Mouse (Mus musculus): ENCODE measurements around the gene Olfr629. TPM values are rescaled to one million over a fixed set of nuclear protein-coding genes. Genes with fewer than 3 reads are reported as not detected.
"Not testable (repeated sequence)": the region's sequence is repeated elsewhere in the genome, so short reads cannot be mapped to it uniquely, and the experiment has no call there.

Gene Olfr629
- polyA plus RNA-seq (2012; ENCODE audit: insufficient read depth, insufficient read length, missing spikeins), result not detected in 2 replicates

- H3K27ac ChIP-seq (ENCODE audit: insufficient read depth, low read depth, low read length), result no peak within 1 kb of the TSS
- TF ChIP-seq POLR2A (IDR thresholded peaks at IDR 0.05; ENCODE audit: borderline replicate concordance, low read depth, low read length) (no peak), CTCF (IDR thresholded peaks at IDR 0.05; ENCODE audit: low read depth, low read length) (no peak)
- H3K4me1 ChIP-seq (ENCODE audit: control insufficient read depth, insufficient read depth, low read length), result no peaks in the 10 kb centered on the region
- no peak within 1 kb of the TSS for H3K4me3 ChIP-seq (ENCODE audit: insufficient read depth, low read length)
Measured at GRCm38 (mm10) chr7:103744843-103745242, at the start of gene Olfr629. Olfr629 (minus strand) TSS chr7:103744943.

GRCm38 (mm10) chr7:103792669-103793388, 48.1 kb upstream of the Olfr629 start:
- TF ChIP-seq POLR2A (IDR thresholded peaks at IDR 0.05; ENCODE audit: borderline replicate concordance, low read depth, low read length), result no peak
- TF ChIP-seq CTCF (IDR thresholded peaks at IDR 0.05; ENCODE audit: low read depth, low read length), result 0 out of 2 replicates have a peak, but pooled peaks have one; percentile 12
- Histone ChIP-seq H3K4me1 (ENCODE audit: control insufficient read depth, insufficient read depth, low read length) (no peaks in the 10 kb centered on the region), H3K27ac (ENCODE audit: insufficient read depth, low read depth, low read length) (no peak overlapping the region), H3K4me3 (ENCODE audit: insufficient read depth, low read length) (no peak overlapping the region)

- TF ChIP-seq POLR2A (IDR thresholded peaks at IDR 0.05; ENCODE audit: borderline replicate concordance, low read depth, low read length) (no peak), CTCF (IDR thresholded peaks at IDR 0.05; ENCODE audit: low read depth, low read length) (no peak)
- no peak within 1 kb of the TSS for H3K4me3 ChIP-seq (ENCODE audit: insufficient read depth, low read length)
- H3K4me1 ChIP-seq (ENCODE audit: control insufficient read depth, insufficient read depth, low read length), result no peaks in the 10 kb centered on the region
- no peak within 1 kb of the TSS for H3K27ac ChIP-seq (ENCODE audit: insufficient read depth, low read depth, low read length)
Measured at GRCm38 (mm10) chr7:103791721-103792120, 47.0 kb upstream of the Olfr629 start, which contains the start of gene Olfr67. Olfr67 (minus strand) TSS chr7:103791821.

GRCm38 (mm10) chr7:103779598-103779997, 34.9 kb upstream of the Olfr629 start, which contains the start of gene Olfr68:
Olfr68 (minus strand) TSS chr7:103779698.
- no peak within 1 kb of the TSS for H3K4me3 ChIP-seq (ENCODE audit: insufficient read depth, low read length)
- no peak for TF ChIP-seq CTCF (IDR thresholded peaks at IDR 0.05; ENCODE audit: low read depth, low read length)
- no peak for TF ChIP-seq POLR2A (IDR thresholded peaks at IDR 0.05; ENCODE audit: borderline replicate concordance, low read depth, low read length)
- H3K27ac ChIP-seq (ENCODE audit: insufficient read depth, low read depth, low read length), result no peak within 1 kb of the TSS
- H3K4me1 ChIP-seq (ENCODE audit: control insufficient read depth, insufficient read depth, low read length), result no peaks in the 10 kb centered on the region

GRCm38 (mm10) chr7:103777652-103778051, 32.9 kb upstream of the Olfr629 start:
- not testable (repeated sequence) for H3K4me1 ChIP-seq (ENCODE audit: control insufficient read depth, insufficient read depth, low read length); H3K4me3 ChIP-seq (ENCODE audit: insufficient read depth, low read length); H3K27ac ChIP-seq (ENCODE audit: insufficient read depth, low read depth, low read length)

GRCm38 (mm10) chr7:103771494-103771893, 26.8 kb upstream of the Olfr629 start, which contains the start of gene Olfr69:
Olfr69 (minus strand) TSS chr7:103771594.
- Histone ChIP-seq H3K27ac (ENCODE audit: insufficient read depth, low read depth, low read length) (no peak within 1 kb of the TSS), H3K4me1 (ENCODE audit: control insufficient read depth, insufficient read depth, low read length) (no peaks in the 10 kb centered on the region), H3K4me3 (ENCODE audit: insufficient read depth, low read length) (no peak within 1 kb of the TSS)
- TF ChIP-seq POLR2A (IDR thresholded peaks at IDR 0.05; ENCODE audit: borderline replicate concordance, low read depth, low read length), result no peak
- TF ChIP-seq CTCF (IDR thresholded peaks at IDR 0.05; ENCODE audit: low read depth, low read length), result no peak

- H3K4me1 ChIP-seq (ENCODE audit: control insufficient read depth, insufficient read depth, low read length); H3K27ac ChIP-seq (ENCODE audit: insufficient read depth, low read depth, low read length); H3K4me3 ChIP-seq (ENCODE audit: insufficient read depth, low read length): not testable (repeated sequence)
Measured at GRCm38 (mm10) chr7:103767687-103768086, 22.9 kb upstream of the Olfr629 start.

GRCm38 (mm10) chr7:103762212-103762611, 17.5 kb upstream of the Olfr629 start:
- not testable (repeated sequence) for H3K4me3 ChIP-seq (ENCODE audit: insufficient read depth, low read length); H3K4me1 ChIP-seq (ENCODE audit: control insufficient read depth, insufficient read depth, low read length)
- peak overlapping the region; percentile 66 for H3K27ac ChIP-seq (ENCODE audit: insufficient read depth, low read depth, low read length)

- no peak for TF ChIP-seq CTCF (IDR thresholded peaks at IDR 0.05; ENCODE audit: low read depth, low read length)
- TF ChIP-seq POLR2A (IDR thresholded peaks at IDR 0.05; ENCODE audit: borderline replicate concordance, low read depth, low read length), result no peak
- no peak within 1 kb of the TSS for H3K27ac ChIP-seq (ENCODE audit: insufficient read depth, low read depth, low read length)
- no peaks in the 10 kb centered on the region for H3K4me1 ChIP-seq (ENCODE audit: control insufficient read depth, insufficient read depth, low read length)
- no peak within 1 kb of the TSS for H3K4me3 ChIP-seq (ENCODE audit: insufficient read depth, low read length)
Measured at GRCm38 (mm10) chr7:103757233-103757632, 12.5 kb upstream of the Olfr629 start, which contains the start of gene Olfr630. Olfr630 (minus strand) TSS chr7:103757333.

- Histone ChIP-seq H3K4me3 (ENCODE audit: insufficient read depth, low read length) (no peak within 1 kb of the TSS), H3K4me1 (ENCODE audit: control insufficient read depth, insufficient read depth, low read length) (no peaks in the 10 kb centered on the region), H3K27ac (ENCODE audit: insufficient read depth, low read depth, low read length) (no peak within 1 kb of the TSS)
- TF ChIP-seq CTCF (IDR thresholded peaks at IDR 0.05; ENCODE audit: low read depth, low read length) (no peak), POLR2A (IDR thresholded peaks at IDR 0.05; ENCODE audit: borderline replicate concordance, low read depth, low read length) (no peak)
Measured at GRCm38 (mm10) chr7:103730074-103730473, 14.7 kb downstream of the Olfr629 start, which contains the start of gene Olfr628. Olfr628 (plus strand) TSS chr7:103730374.

GRCm38 (mm10) chr7:103716398-103716797, 28.3 kb downstream of the Olfr629 start:
- H3K4me3 ChIP-seq (ENCODE audit: insufficient read depth, low read length); H3K4me1 ChIP-seq (ENCODE audit: control insufficient read depth, insufficient read depth, low read length); H3K27ac ChIP-seq (ENCODE audit: insufficient read depth, low read depth, low read length): not testable (repeated sequence)
